Mouse (Mus musculus) splenic B cell, adult 2 months (primary cell): ENCODE measurements at regions not wholly inside any gene's neighbourhood (a gene's known extent, or its start where the extent isn't known, plus 50 kb on each side); places are given as distances from the start of the nearest gene placed in this dataset.
A peak's percentile ranks its signal among the peaks of the same experiment; 100 is the strongest.
"Not testable (repeated sequence)": the region's sequence is repeated elsewhere in the genome, so short reads cannot be mapped to it uniquely, and the experiment has no call there.

Experiments used
- DNase-seq: peaks from one replicate; pipeline ENCODE4 v3.0.0-alpha.2; 2011; ENCODE audit warnings: low read depth, low spot score
- H3K27me3 ChIP-seq: 2 replicates; pipeline ENCODE4 v1.6.1; 2012; ENCODE audit warnings: mild to moderate bottlenecking, low read length, moderate library complexity, mixed read lengths; ENCODE audit not compliant: control insufficient read depth, poor library complexity, insufficient read depth, severe bottlenecking
- H3K36me3 ChIP-seq: 2 replicates; pipeline ENCODE4 v1.6.1; 2012; ENCODE audit warnings: mild to moderate bottlenecking, low read length, moderate library complexity, mixed read lengths; ENCODE audit not compliant: control insufficient read depth, poor library complexity, insufficient read depth, severe bottlenecking

DNA sequence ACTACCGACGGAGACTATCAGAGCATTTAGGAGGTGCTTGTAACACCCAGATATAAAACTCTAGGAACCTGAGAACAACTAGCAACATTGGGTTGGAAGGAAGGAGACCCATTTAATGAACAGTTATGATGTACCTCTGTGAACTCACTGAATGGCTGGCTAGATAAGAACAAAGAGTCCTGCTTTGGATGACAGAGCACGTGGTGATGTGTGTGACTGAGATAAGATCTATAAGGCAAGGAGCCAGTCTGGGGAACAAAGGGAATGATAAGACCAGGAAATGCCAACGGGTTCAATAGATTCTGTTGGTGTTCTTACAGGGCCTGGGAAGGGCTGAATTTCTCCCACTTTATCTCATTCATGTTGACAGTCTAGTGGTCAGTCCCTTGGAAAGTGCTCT lies 86.8 kb downstream of the Cd24a start:
- Histone ChIP-seq H3K36me3 (no peaks in the 10 kb centered on the region), H3K27me3 (no peaks in the 10 kb centered on the region)
- DNase-seq = no peak

DNA sequence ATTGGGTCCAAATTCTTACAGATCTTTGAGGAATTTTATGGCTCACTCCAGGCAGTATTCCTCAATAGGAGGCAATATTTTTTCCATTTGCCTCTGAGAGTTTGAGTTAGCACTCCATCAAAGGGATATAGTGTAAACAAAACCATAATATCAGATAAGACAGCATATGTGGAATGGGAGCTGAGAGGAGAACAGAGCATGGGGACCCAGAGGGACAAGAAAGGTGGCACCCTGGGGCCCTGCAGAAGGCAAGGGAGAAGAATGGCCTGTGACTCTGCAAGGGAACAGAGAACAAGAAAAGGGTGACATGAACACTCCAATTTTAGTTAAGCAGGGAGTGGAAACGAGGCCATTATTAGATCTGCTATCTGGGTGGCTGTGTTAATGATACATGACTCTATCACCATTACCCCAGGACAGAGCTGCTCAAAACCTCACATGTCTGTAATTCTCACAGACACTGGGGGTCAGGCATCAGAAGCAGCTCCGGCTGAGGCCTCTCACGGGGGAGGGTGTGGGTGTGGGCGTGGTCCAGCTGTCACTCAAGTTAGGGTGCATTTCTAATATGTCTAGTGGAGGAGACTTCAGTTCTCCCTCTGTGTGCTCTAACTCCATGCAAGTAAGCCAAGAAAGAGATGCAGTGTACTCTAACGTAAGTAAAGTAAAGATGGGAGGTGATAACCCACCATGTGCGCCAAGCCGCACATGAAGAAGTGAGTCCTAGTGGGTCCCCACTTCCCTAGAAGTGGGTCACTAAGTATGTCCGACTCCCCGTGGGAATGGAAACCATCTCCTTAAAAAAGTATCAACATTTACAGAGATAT lies 88.4 kb downstream of the Cd24a start:
- no peaks in the 10 kb centered on the region for H3K36me3 ChIP-seq
- peak; percentile 21 for DNase-seq
- no peaks in the 10 kb centered on the region for H3K27me3 ChIP-seq

DNA sequence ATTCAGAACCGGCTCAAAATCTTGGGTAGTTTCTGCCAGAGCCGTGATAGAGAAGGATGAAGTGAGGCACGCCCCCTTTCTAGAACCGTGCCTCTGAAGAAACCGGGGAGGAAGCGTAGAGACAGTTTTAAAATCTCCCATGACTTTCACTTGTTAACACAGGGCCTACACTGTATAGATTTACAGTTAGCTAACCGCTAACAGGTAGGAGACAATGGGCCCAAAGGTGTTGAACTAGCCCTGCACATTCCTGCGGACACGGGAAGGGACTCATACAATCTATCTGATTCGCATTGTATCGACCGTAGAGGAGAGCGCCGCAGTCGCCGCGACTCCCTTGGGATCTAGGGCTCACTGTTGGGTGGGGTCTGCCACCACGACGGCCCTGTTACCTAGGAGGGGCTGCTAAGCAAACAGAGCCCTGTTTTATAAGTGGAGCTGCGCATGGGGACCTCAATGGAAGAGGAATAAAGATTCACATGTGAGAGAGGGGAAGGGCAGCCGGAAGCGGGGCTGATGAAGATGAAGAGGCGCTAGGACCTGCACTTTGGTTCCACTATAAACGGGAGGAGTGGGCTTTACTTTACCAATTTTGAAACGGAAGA lies 89.1 kb downstream of the Cd24a start:
- Histone ChIP-seq H3K36me3 (no peaks in the 10 kb centered on the region), H3K27me3 (no peaks in the 10 kb centered on the region)
- peak; percentile 6 for DNase-seq

GRCm38 (mm10) chr10:43667732-43668247 lies 89.7 kb downstream of the Cd24a start:
- Histone ChIP-seq H3K36me3 (no peaks in the 10 kb centered on the region), H3K27me3 (no peaks in the 10 kb centered on the region)
- peak; percentile 49 for DNase-seq

GRCm38 (mm10) chr10:43669471-43669870 lies 91.4 kb downstream of the Cd24a start:
- no peaks in the 10 kb centered on the region for H3K36me3 ChIP-seq

GRCm38 (mm10) chr10:43670745-43671144 lies 92.7 kb downstream of the Cd24a start:
- no peaks in the 10 kb centered on the region for H3K36me3 ChIP-seq
- DNase-seq = no peak
- no peaks in the 10 kb centered on the region for H3K27me3 ChIP-seq

More at GRCm38 (mm10) chr10:43669471-43669870, 91.4 kb downstream of the Cd24a start:
- H3K27me3 ChIP-seq = no peaks in the 10 kb centered on the region
- no peak for DNase-seq

GRCm38 (mm10) chr10:43671785-43672184 lies 93.7 kb downstream of the Cd24a start:
- H3K36me3 ChIP-seq = no peaks in the 10 kb centered on the region
- no peak for DNase-seq
- no peaks in the 10 kb centered on the region for H3K27me3 ChIP-seq

DNA sequence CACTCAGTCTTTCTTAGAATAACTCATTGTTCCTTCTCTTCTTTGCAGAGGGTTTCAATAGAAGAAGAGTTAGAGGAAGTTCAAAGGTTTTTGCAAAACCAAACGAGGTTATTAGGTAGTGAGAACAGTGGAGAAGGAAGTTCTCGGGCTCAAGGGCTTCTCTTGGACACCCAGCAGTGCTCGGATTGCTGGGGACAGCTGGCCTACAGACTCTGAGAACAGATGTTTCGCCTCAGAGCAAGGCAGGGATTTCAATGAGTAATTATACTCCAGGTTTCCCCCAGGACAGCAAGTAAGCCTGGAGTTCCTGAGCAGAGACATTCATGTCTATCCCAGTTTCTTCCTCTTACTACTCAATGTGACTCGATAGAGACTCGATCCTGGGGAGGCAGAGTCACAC lies 94.4 kb downstream of the Cd24a start:
- no peaks in the 10 kb centered on the region for H3K36me3 ChIP-seq
- peak; percentile 18 for DNase-seq
- H3K27me3 ChIP-seq = no peaks in the 10 kb centered on the region

DNA sequence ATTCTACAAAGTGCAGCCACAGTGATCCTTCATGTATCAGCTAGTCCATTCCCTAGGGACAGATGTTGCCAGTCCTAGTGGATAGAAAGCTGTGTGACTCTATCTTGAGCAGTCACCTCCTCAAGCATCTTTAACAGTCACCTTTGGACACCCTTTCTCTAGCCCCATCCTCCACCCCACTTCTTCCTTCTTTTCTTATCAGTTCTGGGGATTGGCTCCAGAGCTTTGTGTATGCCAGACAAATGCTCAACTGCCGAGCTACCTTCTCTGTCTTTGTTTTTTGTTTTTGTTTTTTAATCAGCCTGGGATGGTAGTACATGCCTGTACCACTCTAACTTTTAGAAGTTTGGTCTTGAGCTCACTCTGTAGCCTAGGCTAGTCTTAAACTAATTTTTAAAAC lies 96.7 kb downstream of the Cd24a start:
- no peaks in the 10 kb centered on the region for H3K27me3 ChIP-seq
- no peaks in the 10 kb centered on the region for H3K36me3 ChIP-seq
- DNase-seq = no peak

DNA sequence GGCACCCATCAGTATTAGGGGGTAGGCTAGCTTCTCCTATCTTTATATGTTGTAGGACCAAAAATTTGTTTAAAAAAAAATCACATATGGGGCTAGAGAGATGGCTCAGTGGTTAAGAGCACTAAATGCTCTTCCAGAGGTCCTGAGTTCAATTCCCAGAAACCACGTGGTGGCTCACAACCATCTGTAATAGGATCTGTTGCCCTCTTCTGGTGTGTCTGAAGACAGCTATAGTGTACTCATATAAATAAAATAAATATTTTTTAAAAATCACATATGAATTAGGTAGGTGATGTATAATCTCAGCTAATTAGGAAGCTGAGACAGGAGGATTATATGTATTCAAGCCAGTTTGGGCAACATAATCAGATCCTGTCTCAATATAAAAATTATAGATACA lies 97.4 kb downstream of the Cd24a start:
- not testable (repeated sequence) for DNase-seq

DNA sequence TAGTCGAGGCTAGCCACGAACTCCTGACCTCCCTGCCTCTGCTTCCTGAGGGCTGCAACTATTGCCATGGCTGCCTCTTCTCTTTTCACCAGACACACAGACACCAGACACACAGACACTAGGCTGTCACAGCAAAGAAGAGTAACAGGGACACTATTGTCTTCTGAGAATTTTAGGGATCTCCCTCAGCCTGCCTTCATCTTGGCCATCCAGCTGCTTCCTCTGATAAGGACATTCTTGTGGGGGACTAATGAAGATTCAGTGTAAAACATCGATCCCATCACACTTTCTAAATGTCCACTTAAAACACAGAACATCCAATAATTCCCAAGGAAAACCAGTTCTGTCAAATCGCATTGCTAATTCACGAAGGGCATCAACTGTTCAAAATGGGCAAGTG lies 98.2 kb downstream of the Cd24a start:
- no peak for DNase-seq
- H3K36me3 ChIP-seq = no peaks in the 10 kb centered on the region
- no peaks in the 10 kb centered on the region for H3K27me3 ChIP-seq

More for the DNA sequence above, 97.4 kb downstream of the Cd24a start:
- H3K27me3 ChIP-seq, H3K36me3 ChIP-seq: not testable (repeated sequence)

GRCm38 (mm10) chr10:43684247-43685033 lies 106.4 kb downstream of the Cd24a start:
- no peak for DNase-seq
- Histone ChIP-seq H3K36me3 (no peaks in the 10 kb centered on the region), H3K27me3 (no peaks in the 10 kb centered on the region)

GRCm38 (mm10) chr10:43689161-43689913 lies 111.3 kb downstream of the Cd24a start:
- Histone ChIP-seq H3K36me3 (no peaks in the 10 kb centered on the region), H3K27me3 (no peaks in the 10 kb centered on the region)
- no peak for DNase-seq

DNA sequence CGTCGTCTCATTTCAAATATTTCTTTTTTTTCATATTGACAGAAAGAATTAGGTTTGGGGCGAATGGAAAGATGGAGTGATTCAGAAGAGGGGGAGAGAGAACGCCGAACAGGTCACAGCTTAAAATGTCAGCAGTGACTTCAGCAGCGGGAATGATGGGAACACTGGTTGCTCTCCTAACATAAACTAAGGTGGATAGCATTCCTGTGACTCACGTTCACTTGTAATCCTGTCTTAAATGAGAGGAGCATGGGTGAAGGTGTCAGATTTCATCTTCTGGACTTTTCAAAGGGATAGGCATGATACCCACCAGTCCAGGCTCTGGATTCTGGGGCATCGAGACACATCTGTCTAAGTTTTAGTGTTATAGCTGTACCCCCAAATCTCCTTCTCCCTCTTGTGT lies 111.8 kb downstream of the Cd24a start:
- H3K36me3 ChIP-seq = no peaks in the 10 kb centered on the region
- DNase-seq = no peak

More for the DNA sequence above, 111.8 kb downstream of the Cd24a start:
- no peaks in the 10 kb centered on the region for H3K27me3 ChIP-seq
